14 mouse cellular contexts compared by ENCODE assay signal in the genomic region with DNA sequence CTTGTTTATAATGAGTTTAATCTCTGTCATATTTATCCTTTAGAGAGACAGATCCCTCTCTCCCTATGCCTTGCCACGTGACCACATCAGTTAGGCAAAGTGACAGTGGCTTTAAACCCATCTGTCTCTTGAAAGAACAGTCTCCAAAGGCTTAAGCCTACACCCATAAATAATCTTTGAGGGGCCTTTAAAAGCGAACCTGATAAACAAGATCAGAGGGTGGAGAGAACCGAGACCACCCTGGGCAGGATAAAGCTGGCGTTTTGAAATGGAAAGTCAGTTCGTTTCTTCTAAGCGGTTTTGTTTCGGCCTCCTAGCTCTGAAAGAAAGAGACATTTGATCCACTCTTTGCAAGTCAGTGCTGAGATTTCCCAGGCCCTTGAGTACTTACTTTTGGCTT.
A peak's percentile ranks its signal among the peaks of the same experiment; 100 is the strongest.
DNase-seq lines count a peak whose midpoint lies in the region; ATAC-seq and TF ChIP-seq lines count a peak whose summit lies in the region.
"Had no signal": no experiment of that assay in that cellular context is flagged by ENCODE, and none has a peak within 500 bp of the region (broad histone marks: within the 10 kb centered on the region; RNA-seq: fewer than 3 reads in every experiment).

No protein-coding gene starts in this region.

- TF ChIP-seq CTCF in intestine, postnatal 0 days (IDR thresholded peaks at IDR 0.05; ENCODE audit: low read depth) = no peak

- no peaks in the 10 kb centered on the region for H3K36me3 ChIP-seq in intestine, embryonic 14.5 days (ENCODE audit: control insufficient read depth, insufficient read depth, low read length)
- H3K36me3 ChIP-seq in intestine, postnatal 0 days (ENCODE audit: control insufficient read depth, insufficient read depth) = no peaks in the 10 kb centered on the region
- no peaks in the 10 kb centered on the region for H3K36me3 ChIP-seq in embryonic facial prominence, embryonic 11.5 days (replicated peaks; ENCODE audit: control insufficient read depth, insufficient read depth, low read depth, low read length)
- no peaks in the 10 kb centered on the region for H3K36me3 ChIP-seq in midbrain, embryonic 11.5 days (ENCODE audit: control insufficient read depth, insufficient read depth, low read length)
- H3K36me3 ChIP-seq in stomach, embryonic 14.5 days (ENCODE audit: control insufficient read depth, insufficient read depth, low read length) = no peaks in the 10 kb centered on the region
- H3K36me3 ChIP-seq: heart, embryonic 10.5 days had no signal

- no peak for DNase-seq in intestine, embryonic 14.5 days (ENCODE audit: low spot score)
- DNase-seq in embryonic facial prominence, embryonic 11.5 days (ENCODE audit: low spot score) = peak; percentile 50
- DNase-seq in midbrain, embryonic 11.5 days (ENCODE audit: low spot score, missing footprints) = no peak
- DNase-seq in frontal cortex, postnatal 10 days (ENCODE audit: low spot score in 2 of 2) = no peak
- no peak for DNase-seq in kidney, adult 8-10 months
- DNase-seq in gastrocnemius, postnatal 25 days = no peak
- DNase-seq: cerebellum, adult 2 months; gastrocnemius, postnatal 10 days had no signal

- no peak for ATAC-seq in intestine, embryonic 14.5 days (replicated peaks; ENCODE audit: low FRiP score, low TSS enrichment, low read depth)
- no peak for ATAC-seq in intestine, postnatal 0 days
- no peak for ATAC-seq in embryonic facial prominence, embryonic 11.5 days (replicated peaks; ENCODE audit: insufficient number of reproducible peaks, low FRiP score, low TSS enrichment, low read depth)
- ATAC-seq in midbrain, embryonic 11.5 days (ENCODE audit: low FRiP score) = peak; percentile 66
- peak; percentile 74; the same call in 1 of the 2 replicates for ATAC-seq in stomach, embryonic 14.5 days (ENCODE audit: insufficient number of reproducible peaks, insufficient read depth, low FRiP score, low read depth)
- ATAC-seq: forebrain, embryonic 14.5 days; inflammation-experienced regulatory T-cells, adult 6 months had no signal

- H3K9ac ChIP-seq in intestine, embryonic 14.5 days (ENCODE audit: low read length) = no peak overlapping the region
- no peak overlapping the region for H3K9ac ChIP-seq in intestine, postnatal 0 days (ENCODE audit: low read depth, low read length)
- no peak overlapping the region for H3K9ac ChIP-seq in embryonic facial prominence, embryonic 11.5 days (replicated peaks; ENCODE audit: low read length)
- H3K9ac ChIP-seq in midbrain, embryonic 11.5 days (ENCODE audit: low read length) = no peak overlapping the region
- no peak overlapping the region for H3K9ac ChIP-seq in stomach, embryonic 14.5 days (replicated peaks; ENCODE audit: low read depth, low read length)

- H3K27ac ChIP-seq in intestine, embryonic 14.5 days (ENCODE audit: low read depth) = peak overlapping the region; percentile 0; the same call in 1 of the 2 replicates
- no peak overlapping the region for H3K27ac ChIP-seq in intestine, postnatal 0 days (ENCODE audit: low read depth, low read length)
- H3K27ac ChIP-seq in embryonic facial prominence, embryonic 11.5 days (replicated peaks; ENCODE audit: low read depth, low read length) = no peak overlapping the region
- H3K27ac ChIP-seq in midbrain, embryonic 11.5 days (ENCODE audit: low read depth, low read length) = 0 out of 2 replicates have a peak overlapping the region, but pooled peaks have one; percentile 40
- peak overlapping the region; percentile 66; the same call in 1 of the 2 replicates for H3K27ac ChIP-seq in stomach, embryonic 14.5 days (ENCODE audit: low read length)
- H3K27ac ChIP-seq: left cerebral cortex, adult 2 months had no signal

- no peak overlapping the region for H3K4me2 ChIP-seq in intestine, embryonic 14.5 days (ENCODE audit: low read length)
- H3K4me2 ChIP-seq in intestine, postnatal 0 days (replicated peaks; ENCODE audit: low read depth) = no peak overlapping the region
- no peak overlapping the region for H3K4me2 ChIP-seq in embryonic facial prominence, embryonic 11.5 days (ENCODE audit: low read depth, low read length)
- no peak overlapping the region for H3K4me2 ChIP-seq in midbrain, embryonic 11.5 days
- peak overlapping the region; percentile 3; the same call in 1 of the 2 replicates for H3K4me2 ChIP-seq in stomach, embryonic 14.5 days (replicated peaks; ENCODE audit: low read depth, low read length)

- WGBS in intestine, embryonic 14.5 days = 9% methylated on average over 7 of the region's 7 CpGs
- 27% methylated on average over 7 of the region's 7 CpGs for WGBS in intestine, postnatal 0 days
- 23% methylated on average over 7 of the region's 7 CpGs for WGBS in embryonic facial prominence, embryonic 11.5 days
- WGBS in midbrain, embryonic 11.5 days = 5% methylated on average over 7 of the region's 7 CpGs
- WGBS in stomach, embryonic 14.5 days = 12% methylated on average over 7 of the region's 7 CpGs

- no peaks in the 10 kb centered on the region for H3K27me3 ChIP-seq in intestine, embryonic 14.5 days (replicated peaks; ENCODE audit: control insufficient read depth, insufficient read depth, low read length)
- H3K27me3 ChIP-seq in intestine, postnatal 0 days (replicated peaks; ENCODE audit: control insufficient read depth, insufficient read depth, low read length) = no peaks in the 10 kb centered on the region
- no peaks in the 10 kb centered on the region for H3K27me3 ChIP-seq in embryonic facial prominence, embryonic 11.5 days (ENCODE audit: control insufficient read depth, insufficient read depth, low read length)
- no peaks in the 10 kb centered on the region for H3K27me3 ChIP-seq in midbrain, embryonic 11.5 days (ENCODE audit: control insufficient read depth, insufficient read depth, low read length)
- no peaks in the 10 kb centered on the region for H3K27me3 ChIP-seq in stomach, embryonic 14.5 days (ENCODE audit: control insufficient read depth, insufficient read depth, low read length)

- H3K4me1 ChIP-seq in intestine, embryonic 14.5 days (replicated peaks; ENCODE audit: control insufficient read depth, insufficient read depth, low read length) = peaks cover 26% of the 10 kb centered on the region
- H3K4me1 ChIP-seq in intestine, postnatal 0 days (replicated peaks; ENCODE audit: control insufficient read depth, insufficient read depth, low read length) = no peaks in the 10 kb centered on the region
- H3K4me1 ChIP-seq in embryonic facial prominence, embryonic 11.5 days (ENCODE audit: control insufficient read depth, insufficient read depth, low read length) = no peaks in the 10 kb centered on the region; the same call in 1 of the 2 replicates
- peaks cover 17% of the 10 kb centered on the region for H3K4me1 ChIP-seq in midbrain, embryonic 11.5 days (ENCODE audit: control insufficient read depth, insufficient read depth, low read length)
- peaks cover 24% of the 10 kb centered on the region for H3K4me1 ChIP-seq in stomach, embryonic 14.5 days (ENCODE audit: control insufficient read depth, insufficient read depth, low read length)

- H3K4me3 ChIP-seq in intestine, embryonic 14.5 days (ENCODE audit: low read depth, low read length) = no peak overlapping the region
- H3K4me3 ChIP-seq in intestine, postnatal 0 days (ENCODE audit: low read depth, low read length) = no peak overlapping the region
- no peak overlapping the region for H3K4me3 ChIP-seq in embryonic facial prominence, embryonic 11.5 days (ENCODE audit: low read depth, low read length)
- H3K4me3 ChIP-seq in midbrain, embryonic 11.5 days (ENCODE audit: low read depth, low read length) = no peak overlapping the region
- H3K4me3 ChIP-seq in stomach, embryonic 14.5 days (ENCODE audit: low read depth, low read length) = no peak overlapping the region
- H3K4me3 ChIP-seq: heart, embryonic 10.5 days; left cerebral cortex, adult 2 months had no signal

- H3K9me3 ChIP-seq in intestine, embryonic 14.5 days (ENCODE audit: control insufficient read depth, low read length) = no peaks in the 10 kb centered on the region
- no peaks in the 10 kb centered on the region for H3K9me3 ChIP-seq in intestine, postnatal 0 days (ENCODE audit: control insufficient read depth)
- H3K9me3 ChIP-seq in embryonic facial prominence, embryonic 11.5 days (replicated peaks; ENCODE audit: control insufficient read depth, low read length) = no peaks in the 10 kb centered on the region
- H3K9me3 ChIP-seq in midbrain, embryonic 11.5 days (ENCODE audit: control insufficient read depth, low read length) = no peaks in the 10 kb centered on the region
- H3K9me3 ChIP-seq in stomach, embryonic 14.5 days (ENCODE audit: control insufficient read depth, low read depth, low read length) = no peaks in the 10 kb centered on the region
- H3K9me3 ChIP-seq: heart, embryonic 10.5 days had no signal

Comparison
In these comparisons a context has a peak if more than half of its experiments do, and no peak if none do; other contexts are left out.
1. H3K27ac ChIP-seq: peak in intestine, embryonic 14.5 days (single experiment), midbrain, embryonic 11.5 days (single experiment) and stomach, embryonic 14.5 days (single experiment); none in intestine, postnatal 0 days (single experiment) and embryonic facial prominence, embryonic 11.5 days (single experiment).
2. ATAC-seq: peak in midbrain, embryonic 11.5 days (single experiment) and stomach, embryonic 14.5 days (single experiment); none in intestine, embryonic 14.5 days (single experiment), intestine, postnatal 0 days (single experiment) and embryonic facial prominence, embryonic 11.5 days (single experiment).